Mouse (Mus musculus): Measurements from ENCODE around the gene Ankrd13d. TPM values are rescaled to one million over a fixed set of nuclear protein-coding genes. Genes with fewer than 3 reads are reported as not detected.

Gene Ankrd13d
- total and polyA plus RNA-seq, 2 experiments from 2014 or later, result 0.40 to 2.1 TPM

DNA sequence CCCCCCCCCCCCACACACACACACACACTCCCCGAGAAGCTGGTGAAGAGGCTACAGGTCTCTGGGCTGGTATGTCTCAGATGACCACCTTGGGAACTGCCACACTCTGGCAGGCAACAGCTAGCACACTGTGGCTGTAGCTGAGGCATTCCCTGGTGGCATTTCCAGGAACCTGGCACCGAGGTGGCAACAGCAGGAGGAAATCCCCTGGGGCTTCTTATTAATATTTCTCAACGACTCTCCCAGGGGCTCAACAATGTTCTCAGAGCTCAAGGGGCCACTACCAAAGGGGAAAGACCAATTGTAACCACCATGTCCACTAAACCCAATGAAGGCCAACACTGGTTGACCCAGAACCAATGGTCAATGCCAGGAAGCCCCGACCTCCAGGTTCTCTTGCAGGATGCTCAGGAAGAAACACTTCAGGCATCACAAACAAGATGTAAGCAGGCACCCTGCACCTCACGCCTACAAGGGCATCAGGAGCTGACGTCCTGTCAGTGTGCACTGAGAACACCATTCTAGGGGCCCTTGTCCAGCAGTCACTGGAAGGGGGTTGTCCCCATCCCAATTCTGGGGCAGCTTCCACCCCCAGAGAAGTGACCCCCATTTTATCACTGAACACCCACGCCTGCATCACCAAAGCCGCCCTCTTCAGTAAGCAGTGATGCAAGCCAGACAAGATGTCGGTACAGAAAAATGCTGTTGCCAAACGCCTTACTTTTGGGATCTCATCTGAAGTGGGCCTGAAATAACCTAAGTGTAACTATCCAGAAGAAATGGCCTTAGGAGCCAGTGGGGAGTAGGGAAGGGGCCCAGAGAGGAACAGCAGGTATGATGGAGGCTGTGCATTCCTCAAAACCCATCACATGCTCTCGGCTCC lies 18.2 kb upstream of the Ankrd13d start:
- no peak for TF ChIP-seq CTCF (IDR thresholded peaks at IDR 0.05; ENCODE audit: low read depth)
- no peak for TF ChIP-seq EP300 (IDR thresholded peaks at IDR 0.05; ENCODE audit: low read depth)
- H3K9ac ChIP-seq (replicated peaks; ENCODE audit: low read depth, low read length), result no peak overlapping the region
- peak overlapping the region; percentile 92; the same call in 1 of the 2 replicates for H3K4me2 ChIP-seq (ENCODE audit: low read depth, low read length)
- H3K4me3 ChIP-seq (ENCODE audit: low read depth, low read length), result no peak overlapping the region
- no peaks in the 10 kb centered on the region for H3K27me3 ChIP-seq (ENCODE audit: control insufficient read depth, insufficient read depth, low read length)
- H3K9me3 ChIP-seq (replicated peaks; ENCODE audit: control insufficient read depth, low read length), result no peaks in the 10 kb centered on the region
- DNase-seq (ENCODE audit: low spot score) (no peak), ATAC-seq (ENCODE audit: insufficient read depth, low read depth) (no peak)
- WGBS, result 56% methylated on average over 11 of the region's 11 CpGs
- peak overlapping the region; percentile 58 for H3K27ac ChIP-seq (ENCODE audit: low read depth)
- H3K4me1 ChIP-seq (ENCODE audit: control insufficient read depth, insufficient read depth), result peaks cover 45% of the 10 kb centered on the region
- H3K36me3 ChIP-seq (replicated peaks; ENCODE audit: control insufficient read depth, insufficient read depth, low read length), result no peaks in the 10 kb centered on the region

DNA sequence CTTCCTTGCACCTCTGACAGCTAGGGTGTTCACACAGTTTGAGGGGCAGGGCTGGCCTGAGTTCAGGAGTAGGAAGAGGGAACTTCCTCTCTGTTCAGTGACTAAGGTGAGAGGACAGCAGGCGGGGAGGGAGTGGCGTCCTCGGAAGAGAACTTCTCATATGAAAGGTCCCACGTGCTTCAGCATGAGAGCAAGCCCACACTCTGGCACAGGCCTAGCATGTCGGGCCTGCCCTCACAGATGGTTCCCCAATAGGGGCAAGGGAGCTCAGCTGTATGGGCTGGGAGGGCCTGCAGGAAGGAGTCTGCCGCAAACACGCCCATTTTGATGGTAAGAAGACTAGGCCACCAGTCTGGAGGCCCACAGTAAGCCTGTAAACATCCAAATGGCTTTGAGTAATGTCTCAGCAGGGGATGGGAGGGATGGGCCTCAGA lies 17.4 kb upstream of the Ankrd13d start:
- H3K27me3 ChIP-seq (ENCODE audit: control insufficient read depth, insufficient read depth, low read length), result no peaks in the 10 kb centered on the region
- H3K9me3 ChIP-seq (replicated peaks; ENCODE audit: control insufficient read depth, low read length), result no peaks in the 10 kb centered on the region
- H3K27ac ChIP-seq (ENCODE audit: low read depth), result peak overlapping the region; percentile 58
- no peak overlapping the region for H3K9ac ChIP-seq (replicated peaks; ENCODE audit: low read depth, low read length)
- 52% methylated on average over 7 of the region's 7 CpGs for WGBS
- ATAC-seq (ENCODE audit: insufficient read depth, low read depth) (no peak), DNase-seq (ENCODE audit: low spot score) (no peak)
- no peak overlapping the region for H3K4me3 ChIP-seq (ENCODE audit: low read depth, low read length)
- no peak for TF ChIP-seq CTCF (IDR thresholded peaks at IDR 0.05; ENCODE audit: low read depth)
- no peak for TF ChIP-seq EP300 (IDR thresholded peaks at IDR 0.05; ENCODE audit: low read depth)
- peaks cover 45% of the 10 kb centered on the region for H3K4me1 ChIP-seq (ENCODE audit: control insufficient read depth, insufficient read depth)
- H3K4me2 ChIP-seq (ENCODE audit: low read depth, low read length), result no peak overlapping the region
- H3K36me3 ChIP-seq (replicated peaks; ENCODE audit: control insufficient read depth, insufficient read depth, low read length), result no peaks in the 10 kb centered on the region

DNA sequence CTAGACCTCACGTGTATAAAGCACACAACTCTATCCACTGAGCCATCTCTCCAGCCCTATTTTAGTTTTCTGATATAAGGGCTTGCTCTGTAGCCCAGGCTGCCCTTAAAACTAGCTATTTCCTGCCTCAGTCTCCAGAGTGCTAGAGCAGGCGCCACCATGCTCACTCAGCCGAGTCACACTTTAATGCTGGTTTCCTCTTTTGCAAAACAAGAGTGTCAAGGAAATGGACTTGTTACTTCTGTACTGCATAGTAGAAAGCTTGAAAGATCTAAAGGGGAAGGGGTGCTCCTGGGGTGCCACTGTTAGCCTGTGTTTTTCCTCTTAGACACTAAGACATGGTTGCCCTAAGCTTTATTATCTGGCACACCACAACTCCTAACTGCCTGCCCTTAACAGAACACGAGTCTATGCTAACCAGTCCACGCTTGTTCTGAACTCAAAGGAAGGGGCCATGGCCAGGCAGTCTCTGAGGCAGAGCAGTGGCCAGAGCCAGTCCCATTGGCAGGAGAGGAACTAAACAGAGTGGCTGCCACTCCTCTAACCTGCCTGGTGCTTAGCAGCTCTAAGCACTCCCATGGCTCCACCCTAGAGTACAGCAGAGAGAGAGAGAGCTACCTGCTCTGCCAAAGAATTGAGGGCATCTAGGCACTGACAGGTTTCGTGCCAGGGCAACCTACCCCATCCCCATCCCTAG lies 16.8 kb upstream of the Ankrd13d start:
- Histone ChIP-seq H3K4me2 (ENCODE audit: low read depth, low read length) (no peak overlapping the region), H3K9ac (replicated peaks; ENCODE audit: low read depth, low read length) (no peak overlapping the region), H3K4me3 (ENCODE audit: low read depth, low read length) (no peak overlapping the region), H3K27ac (ENCODE audit: low read depth) (peak overlapping the region; percentile 58), H3K4me1 (ENCODE audit: control insufficient read depth, insufficient read depth) (peaks cover 45% of the 10 kb centered on the region), H3K9me3 (replicated peaks; ENCODE audit: control insufficient read depth, low read length) (no peaks in the 10 kb centered on the region), H3K36me3 (replicated peaks; ENCODE audit: control insufficient read depth, insufficient read depth, low read length) (no peaks in the 10 kb centered on the region), H3K27me3 (ENCODE audit: control insufficient read depth, insufficient read depth, low read length) (no peaks in the 10 kb centered on the region)
- TF ChIP-seq EP300 (IDR thresholded peaks at IDR 0.05; ENCODE audit: low read depth), result no peak
- no peak for TF ChIP-seq CTCF (IDR thresholded peaks at IDR 0.05; ENCODE audit: low read depth)
- no peak for DNase-seq (ENCODE audit: low spot score)
- ATAC-seq (ENCODE audit: insufficient read depth, low read depth), result no peak
- 69% methylated on average over 6 of the region's 6 CpGs for WGBS

DNA sequence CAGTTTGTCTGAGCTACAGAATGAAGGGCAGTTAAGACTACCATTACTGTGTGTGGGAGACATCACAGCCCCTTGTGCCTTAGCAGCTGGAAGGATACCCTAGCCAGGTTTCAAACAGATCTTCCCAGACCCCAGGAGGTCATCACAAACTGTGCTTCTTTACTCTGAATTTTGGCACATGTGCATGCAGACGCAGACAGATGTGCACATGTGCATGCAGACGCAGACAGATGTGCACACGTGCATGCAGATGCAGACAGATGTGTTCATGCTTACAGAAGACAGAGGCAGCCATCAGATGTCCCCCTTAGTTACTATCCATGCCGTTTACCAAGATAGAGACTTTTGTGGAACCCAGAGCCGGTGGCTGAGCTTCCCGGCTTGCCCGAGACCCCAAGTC lies 16.2 kb upstream of the Ankrd13d start:
- Histone ChIP-seq H3K4me1 (ENCODE audit: control insufficient read depth, insufficient read depth) (peaks cover 44% of the 10 kb centered on the region), H3K9me3 (replicated peaks; ENCODE audit: control insufficient read depth, low read length) (no peaks in the 10 kb centered on the region), H3K27ac (ENCODE audit: low read depth) (no peak overlapping the region; the same call in 1 of the 2 replicates), H3K36me3 (replicated peaks; ENCODE audit: control insufficient read depth, insufficient read depth, low read length) (no peaks in the 10 kb centered on the region), H3K4me2 (ENCODE audit: low read depth, low read length) (no peak overlapping the region), H3K9ac (replicated peaks; ENCODE audit: low read depth, low read length) (no peak overlapping the region), H3K27me3 (ENCODE audit: control insufficient read depth, insufficient read depth, low read length) (no peaks in the 10 kb centered on the region), H3K4me3 (ENCODE audit: low read depth, low read length) (no peak overlapping the region)
- WGBS, result 87% methylated on average over 7 of the region's 7 CpGs
- no peak for TF ChIP-seq EP300 (IDR thresholded peaks at IDR 0.05; ENCODE audit: low read depth)
- DNase-seq (ENCODE audit: low spot score), result no peak
- no peak for ATAC-seq (ENCODE audit: insufficient read depth, low read depth)

DNA sequence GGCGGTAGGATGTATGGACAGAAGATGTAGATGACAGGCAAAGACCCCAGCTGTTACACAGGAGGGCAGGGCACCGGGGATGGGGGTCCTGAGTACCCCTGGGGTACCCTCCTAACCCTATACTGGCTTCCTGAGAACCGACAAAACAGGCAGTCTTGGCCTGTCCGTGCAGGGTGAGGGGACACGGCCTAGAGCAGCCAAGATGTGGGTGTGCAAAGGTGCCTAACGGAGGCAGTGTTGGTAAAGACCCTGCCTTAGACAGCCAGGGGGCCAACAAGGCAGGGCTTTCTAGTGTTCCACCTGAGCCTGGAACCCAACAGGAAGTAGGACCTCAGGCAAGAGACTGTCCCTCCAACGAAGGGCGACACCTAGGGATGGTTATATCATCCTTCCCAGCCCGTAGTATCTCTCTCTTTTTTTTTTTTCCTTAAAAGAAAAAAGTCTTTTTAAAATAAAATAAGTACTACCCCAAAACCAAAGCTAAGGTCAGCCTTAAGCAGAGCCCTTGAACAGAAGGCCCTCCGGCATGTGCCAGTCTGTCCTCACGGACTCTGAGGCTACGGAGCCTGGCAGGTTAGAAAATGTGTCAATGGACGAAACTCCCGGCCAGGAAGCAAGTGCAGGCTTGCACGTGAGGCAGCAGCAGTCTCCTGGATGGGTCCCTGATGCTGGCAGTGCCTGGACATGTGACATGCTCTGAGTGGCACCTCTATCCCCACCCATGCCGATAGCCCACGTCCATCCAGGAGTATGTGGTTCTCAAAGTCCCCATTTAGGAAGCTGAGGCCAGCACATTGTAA lies 15.6 kb upstream of the Ankrd13d start:
- Histone ChIP-seq H3K9ac (replicated peaks; ENCODE audit: low read depth, low read length) (no peak overlapping the region), H3K27ac (ENCODE audit: low read depth) (no peak overlapping the region; the same call in 1 of the 2 replicates), H3K4me1 (ENCODE audit: control insufficient read depth, insufficient read depth) (peaks cover 38% of the 10 kb centered on the region), H3K4me2 (ENCODE audit: low read depth, low read length) (no peak overlapping the region), H3K27me3 (ENCODE audit: control insufficient read depth, insufficient read depth, low read length) (no peaks in the 10 kb centered on the region), H3K36me3 (replicated peaks; ENCODE audit: control insufficient read depth, insufficient read depth, low read length) (no peaks in the 10 kb centered on the region), H3K9me3 (replicated peaks; ENCODE audit: control insufficient read depth, low read length) (no peaks in the 10 kb centered on the region), H3K4me3 (ENCODE audit: low read depth, low read length) (no peak overlapping the region)
- TF ChIP-seq CTCF (IDR thresholded peaks at IDR 0.05; ENCODE audit: low read depth) (no peak), EP300 (IDR thresholded peaks at IDR 0.05; ENCODE audit: low read depth) (no peak)
- WGBS, result 81% methylated on average over 17 of the region's 17 CpGs
- ATAC-seq (ENCODE audit: insufficient read depth, low read depth), result no peak
- DNase-seq (ENCODE audit: low spot score), result no peak

All from heart, postnatal 0 days (tissue).